Mouse (Mus musculus) kidney, adult 10 weeks (tissue): ENCODE measurements around the gene Esrrg. TPM values are rescaled to one million over a fixed set of nuclear protein-coding genes. Genes with fewer than 3 reads are reported as not detected.

Experiments used
- polyA plus RNA-seq: library from polyadenylated mRNA; stranded (reverse); fragments of 350-450 nt; fragmentation: Illumina TruSeq; extraction: RNeasy Lipid Tissue Mini Kit (QIAGEN cat#74804); gene quantifications from one replicate; pipeline ENCODE4 v1.2.3, GENCODE M21; 2014; ENCODE audit warnings: low read depth, low replicate concordance

Gene Esrrg
- 110 TPM for polyA plus RNA-seq

DNA sequence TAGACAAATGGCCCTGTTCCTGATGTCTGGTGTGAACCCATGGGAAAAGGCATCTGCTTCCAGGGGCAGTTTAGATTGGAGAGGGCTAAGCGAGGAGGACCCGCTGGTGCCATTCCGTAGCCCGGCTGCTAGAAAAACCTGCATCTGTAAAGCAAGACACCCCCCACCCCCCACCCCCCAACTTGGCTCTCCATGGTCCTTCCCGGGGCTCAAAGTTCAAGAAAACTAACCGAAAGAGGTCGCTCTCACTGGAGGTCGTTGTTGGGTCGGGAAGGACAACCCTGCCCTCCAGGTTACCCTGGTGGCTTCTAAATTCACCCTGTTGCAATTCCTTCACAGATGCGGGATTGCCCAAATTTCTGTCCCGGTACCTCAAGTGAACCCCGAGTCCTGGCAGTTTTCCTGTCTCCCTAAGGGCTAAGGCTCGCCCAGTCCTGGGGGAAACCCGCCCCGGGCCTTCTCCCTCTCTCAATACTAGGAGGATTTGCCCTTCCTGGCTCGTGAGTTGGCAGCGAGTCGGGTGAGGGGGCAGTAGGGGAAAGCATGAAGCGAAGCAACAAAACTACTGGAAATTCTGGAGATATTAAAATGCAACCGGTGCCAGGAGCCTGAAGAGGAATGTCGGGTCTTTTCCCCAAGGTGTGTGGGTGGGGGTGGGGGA, at the start of gene Esrrg:
Gene Esrrg, plus strand, starts transcription at position 531 of the 661 bp plus-strand sequence.

DNA sequence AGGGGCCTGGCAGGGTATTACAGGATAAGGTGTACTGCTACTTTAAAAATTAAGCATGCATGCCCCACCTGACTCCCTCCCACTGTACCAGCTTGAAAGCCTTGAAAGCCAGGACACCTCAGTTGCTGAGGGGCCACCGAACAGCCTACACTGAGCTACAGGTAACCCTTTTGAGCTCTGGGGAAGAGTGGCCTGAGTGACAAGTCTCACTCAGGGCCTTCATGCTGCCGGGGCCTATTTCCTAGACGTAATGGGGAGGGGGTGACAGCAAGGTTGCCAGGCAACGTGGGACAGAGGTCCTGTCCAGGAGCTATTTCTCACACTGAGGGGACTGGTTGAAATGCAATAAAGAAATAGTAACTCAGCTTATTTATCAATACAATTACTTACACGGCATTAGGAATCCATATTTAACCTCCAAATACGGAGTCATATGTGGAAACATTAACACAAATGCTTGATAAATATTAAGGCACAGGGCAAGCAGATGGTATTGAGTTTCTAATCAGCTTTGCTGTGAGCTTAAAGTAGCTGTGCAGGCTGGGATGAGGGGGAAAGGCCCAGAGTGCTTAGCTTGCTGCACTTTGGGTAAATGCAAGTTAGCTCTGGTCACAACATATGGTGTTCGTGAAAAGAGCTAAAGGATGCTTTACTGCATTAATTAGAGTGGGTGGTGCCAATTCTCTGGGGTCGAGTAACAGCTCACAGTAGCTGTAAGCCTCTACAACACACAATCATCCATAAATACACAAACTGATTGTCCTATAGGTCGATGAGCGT, 653.5 kb downstream of the Esrrg start, which contains the start of gene Ush2a:
Gene Ush2a, plus strand, starts transcription at position 121 of the 780 bp plus-strand sequence.

